Mouse (Mus musculus) kidney, adult 8-10 months (tissue): Measurements from ENCODE around the gene Cdkl4.
A peak's percentile ranks its signal among the peaks of the same experiment; 100 is the strongest.

ENCODE experiments used
- DNase-seq, 2 experiments: peaks; one replicate each; pipeline ENCODE4 v3.0.0; 2022

Gene Cdkl4

DNA sequence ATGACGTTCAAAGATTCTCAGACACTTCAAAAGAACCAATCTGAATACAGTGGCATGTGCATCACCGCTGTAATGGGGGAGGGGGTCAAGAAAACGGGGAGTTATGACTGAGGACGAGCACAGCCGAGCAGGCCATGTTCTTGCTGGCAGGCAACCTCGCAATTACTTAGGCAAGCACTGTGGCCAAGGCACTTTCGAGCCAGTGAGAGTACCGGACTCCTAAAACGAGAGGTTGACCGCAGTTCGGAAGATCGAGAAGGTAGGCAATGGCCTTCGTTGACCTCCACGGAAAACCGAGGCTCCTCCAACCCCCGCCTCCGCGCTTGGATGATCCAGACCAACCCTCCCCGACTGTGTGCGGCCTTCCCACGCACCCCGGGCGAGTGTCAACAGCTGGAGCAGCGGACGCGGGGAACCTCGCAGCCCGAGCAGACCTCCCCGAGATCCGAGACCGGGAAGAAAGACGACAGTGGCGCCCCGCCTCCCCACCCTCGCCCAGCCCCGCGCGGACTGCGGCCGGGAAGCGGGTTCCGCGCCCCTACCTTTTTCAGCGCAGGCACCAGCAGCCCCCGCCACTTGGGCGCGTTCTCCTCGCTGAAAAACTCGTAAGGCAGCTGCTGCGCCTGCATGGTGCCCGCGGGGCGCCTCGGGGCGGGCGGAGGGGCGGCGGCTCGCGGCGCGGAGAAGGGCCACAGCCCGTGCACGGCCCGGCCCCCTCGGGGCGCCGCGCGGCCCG is 98.2 kb downstream of the Cdkl4 start:
- DNase-seq: peak; percentile 48 to 56

DNA sequence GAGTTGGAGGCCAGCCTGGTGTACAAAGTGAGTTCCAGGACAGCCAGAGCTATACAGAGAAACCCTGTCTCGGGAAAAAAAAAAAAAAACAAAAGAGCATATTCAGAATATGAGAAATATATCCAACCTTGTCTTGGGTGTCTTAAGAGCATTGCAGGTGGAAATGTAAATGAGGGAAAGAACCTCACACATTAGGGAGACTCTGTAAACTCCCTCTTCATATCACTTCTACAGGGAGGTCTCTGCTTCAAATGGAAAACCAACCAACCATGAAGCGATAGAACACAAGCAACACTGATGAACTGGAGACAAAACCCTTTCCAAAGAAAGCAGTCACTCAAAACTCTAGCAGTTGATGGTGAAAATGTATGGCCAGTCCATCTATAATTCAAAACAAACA is 99.9 kb downstream of the Cdkl4 start:
- DNase-seq: no peak

DNA sequence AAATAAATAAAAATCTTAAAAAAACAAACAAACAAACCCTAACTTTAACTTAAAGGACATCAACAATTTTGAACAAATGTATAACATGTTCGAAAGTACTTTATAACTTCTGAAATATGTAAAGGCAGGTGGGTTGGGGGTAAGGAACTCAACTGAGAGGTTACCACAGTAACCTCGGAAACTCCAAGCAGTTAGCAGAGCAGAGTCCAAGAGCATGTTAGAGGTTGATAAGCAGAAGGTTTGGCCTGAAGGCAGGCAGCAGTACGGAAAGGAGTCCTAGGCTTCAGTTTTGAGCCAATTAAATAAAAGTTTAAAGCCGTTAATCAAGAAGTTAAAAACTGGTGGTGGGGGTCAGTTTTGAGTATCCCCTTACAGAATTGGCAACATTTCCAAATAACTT is 101.1 kb downstream of the Cdkl4 start:
- DNase-seq: no peak
